Mouse (Mus musculus) liver, embryonic 16.5 days (tissue): ENCODE results near the gene 0610030E20Rik. TPM values are rescaled to one million over a fixed set of nuclear protein-coding genes. Genes with fewer than 3 reads are reported as not detected.

ENCODE experiments used
- ATAC-seq: fragments of 200-750 bp; cut with Nextera tagmentation; 2 replicates; pipeline ENCODE4 v1.8.0; 2017; ENCODE audit warnings: low read depth, mild to moderate bottlenecking, moderate number of reproducible peaks, moderate library complexity
- H3K27ac ChIP-seq: fragments of 300-500 bp; sonication (generic); 2 replicates; pipeline ENCODE4 v1.5.1; 2014; ENCODE audit warnings: mild to moderate bottlenecking, low read length
- H3K27me3 ChIP-seq: fragments of 300-500 bp; sonication (generic); 2 replicates; pipeline ENCODE4 v1.6.1; 2014; ENCODE audit warnings: low read depth, low read length, mixed read lengths; ENCODE audit not compliant: control insufficient read depth, insufficient read depth
- H3K36me3 ChIP-seq: fragments of 300-500 bp; sonication (generic); 2 replicates; pipeline ENCODE4 v1.6.1; 2014; ENCODE audit warnings: mild to moderate bottlenecking; ENCODE audit not compliant: control insufficient read depth, insufficient read depth
- H3K4me1 ChIP-seq: fragments of 300-500 bp; sonication (generic); 2 replicates; pipeline ENCODE4 v1.6.1; 2014; ENCODE audit warnings: low read depth, low read length, mixed read lengths; ENCODE audit not compliant: control insufficient read depth
- H3K4me2 ChIP-seq: fragments of 300-500 bp; sonication (generic); 2 replicates; pipeline ENCODE4 v1.6.1; 2014; ENCODE audit warnings: low read depth, low read length, mixed read lengths
- H3K4me3 ChIP-seq: fragments of 300-500 bp; sonication (generic); 2 replicates; pipeline ENCODE4 v1.5.1; 2014; ENCODE audit warnings: low read depth, mild to moderate bottlenecking, low read length
- H3K9ac ChIP-seq: fragments of 300-500 bp; sonication (generic); 2 replicates; pipeline ENCODE4 v1.6.1; 2014; ENCODE audit warnings: low read depth, low read length
- H3K9me3 ChIP-seq: fragments of 300-500 bp; sonication (generic); replicated peaks from 2 replicates; pipeline ENCODE4 v1.6.1; 2016; ENCODE audit warnings: low read length; ENCODE audit not compliant: control insufficient read depth
- WGBS: fragments of 180-500 bp; shearing (Covaris S2); extraction: QIAGEN DNeasy Blood & Tissue Kit; methylation state at CpG from one replicate; pipeline ENCODE4 v1.1.7; 2014; ENCODE audit not compliant: insufficient replicate concordance; 5-methylcytosine and 5-hydroxymethylcytosine counted together
- polyA plus RNA-seq: library from polyadenylated mRNA; unstranded; fragments of >200 nt; fragmentation: Nextera tagmentation; extraction: Ambion mirVana; gene quantifications from 2 replicates; pipeline ENCODE4 v1.2.1, GENCODE M21; 2015

0610030E20Rik gene
- polyA plus RNA-seq, 1 experiment from 2014 or later: 14.1 TPM

- H3K4me2 ChIP-seq: peak overlapping the region; percentile 47
- H3K9ac ChIP-seq: peak overlapping the region; percentile 55
- ATAC-seq: no peak
- H3K27ac ChIP-seq: peak overlapping the region; percentile 90
- peaks cover 74% of the 10 kb centered on the region for H3K4me1 ChIP-seq
- peaks cover 29% of the 10 kb centered on the region for H3K36me3 ChIP-seq
- WGBS: 62% methylated on average over 6 of the region's 6 CpGs
- no peaks in the 10 kb centered on the region for H3K27me3 ChIP-seq
- no peak overlapping the region; the same call in 1 of the 2 replicates for H3K4me3 ChIP-seq
- no peaks in the 10 kb centered on the region for H3K9me3 ChIP-seq
These were observed 36.2 kb downstream of the 0610030E20Rik start for GRCm38 (mm10) chr6:72383142-72383820.

- H3K4me2 ChIP-seq: peak overlapping the region; percentile 47
- peaks cover 29% of the 10 kb centered on the region for H3K36me3 ChIP-seq
- no peaks in the 10 kb centered on the region for H3K9me3 ChIP-seq
- H3K4me3 ChIP-seq: no peak overlapping the region; the same call in 1 of the 2 replicates
- peak overlapping the region; percentile 90 for H3K27ac ChIP-seq
- peak overlapping the region; percentile 55 for H3K9ac ChIP-seq
- ATAC-seq: peak; percentile 80
- peaks cover 75% of the 10 kb centered on the region for H3K4me1 ChIP-seq
- H3K27me3 ChIP-seq: no peaks in the 10 kb centered on the region
- 22% methylated on average over 7 of the region's 7 CpGs for WGBS
These were observed 36.8 kb downstream of the 0610030E20Rik start for GRCm38 (mm10) chr6:72383952-72384351.

DNA sequence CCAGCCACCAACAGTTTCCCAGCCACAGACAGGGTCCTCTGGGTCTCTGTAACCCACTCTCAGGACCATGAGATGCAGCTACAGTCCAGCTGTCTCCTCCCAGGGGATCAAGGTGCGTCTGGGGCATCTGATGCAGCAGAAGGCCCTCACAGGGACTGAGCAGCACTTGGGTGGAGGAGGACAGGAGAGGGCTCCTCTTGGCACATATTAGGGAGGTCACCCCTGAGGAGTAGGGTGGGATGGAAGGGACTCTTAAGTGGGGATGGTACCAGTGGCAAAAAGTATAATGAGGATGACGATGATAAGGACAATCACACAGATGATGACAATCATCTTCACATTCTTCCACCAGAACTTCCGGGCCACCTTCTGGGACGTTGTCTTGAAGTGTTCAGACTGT, 38.1 kb downstream of the 0610030E20Rik start:
- 30% methylated on average over 4 of the region's 4 CpGs for WGBS
- Histone ChIP-seq H3K9me3 (no peaks in the 10 kb centered on the region), H3K4me1 (peaks cover 67% of the 10 kb centered on the region), H3K4me3 (no peak overlapping the region), H3K27ac (peak overlapping the region; percentile 90), H3K4me2 (no peak overlapping the region), H3K36me3 (peaks cover 29% of the 10 kb centered on the region), H3K27me3 (no peaks in the 10 kb centered on the region), H3K9ac (no peak overlapping the region)
- no peak for ATAC-seq

- no peaks in the 10 kb centered on the region for H3K9me3 ChIP-seq
- WGBS: 82% methylated on average over 2 of the region's 2 CpGs
- H3K27ac ChIP-seq: no peak overlapping the region
- H3K4me2 ChIP-seq: no peak overlapping the region
- no peak overlapping the region for H3K9ac ChIP-seq
- no peak for ATAC-seq
- no peaks in the 10 kb centered on the region for H3K27me3 ChIP-seq
- peaks cover 29% of the 10 kb centered on the region for H3K36me3 ChIP-seq
- H3K4me1 ChIP-seq: peaks cover 66% of the 10 kb centered on the region
- H3K4me3 ChIP-seq: no peak overlapping the region
These were observed 39.4 kb downstream of the 0610030E20Rik start for GRCm38 (mm10) chr6:72386561-72386960.

DNA sequence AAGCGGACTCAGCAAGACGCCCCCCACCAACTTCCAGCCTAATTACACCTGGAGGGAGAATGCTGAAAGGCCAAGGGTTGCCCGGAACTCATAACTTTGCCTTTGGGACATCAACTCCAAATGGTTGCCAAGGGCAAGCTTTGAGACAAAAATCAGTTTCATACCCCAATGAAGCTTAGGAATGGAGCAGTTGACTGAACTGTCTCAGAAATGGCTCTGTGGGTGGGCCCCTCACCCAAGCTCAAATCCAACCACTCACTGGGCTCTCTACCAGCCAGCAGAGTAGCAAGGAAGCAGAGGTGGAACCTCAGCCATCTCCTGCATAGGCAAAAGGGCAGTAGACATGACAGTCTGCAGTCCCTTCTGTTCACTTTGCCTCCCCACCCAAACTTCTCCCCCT, 40.7 kb downstream of the 0610030E20Rik start:
- no peak for ATAC-seq
- H3K4me1 ChIP-seq: peaks cover 57% of the 10 kb centered on the region
- H3K9me3 ChIP-seq: no peaks in the 10 kb centered on the region
- H3K4me3 ChIP-seq: peak overlapping the region; percentile 85
- peak overlapping the region; percentile 86 for H3K4me2 ChIP-seq
- H3K36me3 ChIP-seq: peaks cover 29% of the 10 kb centered on the region
- WGBS: 62% methylated on average over 3 of the region's 3 CpGs
- H3K27me3 ChIP-seq: no peaks in the 10 kb centered on the region
- peak overlapping the region; percentile 95 for H3K9ac ChIP-seq
- H3K27ac ChIP-seq: peak overlapping the region; percentile 100

DNA sequence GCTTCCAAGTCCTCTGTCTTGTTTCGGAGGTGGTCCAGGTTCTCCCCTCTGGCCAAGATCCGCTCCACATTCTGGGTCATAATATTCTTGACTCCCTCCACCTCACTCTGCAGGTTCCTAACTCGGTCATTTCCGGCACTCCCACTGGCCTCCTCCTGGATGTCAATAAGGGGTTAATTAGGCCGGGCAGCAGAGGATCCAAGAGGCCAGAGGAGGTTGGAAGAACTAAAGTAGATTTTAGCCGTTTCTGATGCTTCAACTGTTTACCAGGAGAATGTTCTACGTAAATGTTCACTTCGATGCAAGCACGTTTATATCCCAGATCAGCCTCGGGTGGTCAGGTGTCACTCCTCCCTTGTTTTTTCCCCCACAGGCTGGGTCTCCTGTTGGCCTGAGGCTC, 41.1 kb downstream of the 0610030E20Rik start:
- Histone ChIP-seq H3K36me3 (peaks cover 29% of the 10 kb centered on the region), H3K4me1 (peaks cover 57% of the 10 kb centered on the region), H3K4me2 (peak overlapping the region; percentile 86), H3K9ac (peak overlapping the region; percentile 95), H3K9me3 (no peaks in the 10 kb centered on the region), H3K27ac (peak overlapping the region; percentile 100), H3K4me3 (peak overlapping the region; percentile 85), H3K27me3 (no peaks in the 10 kb centered on the region)
- no peak for ATAC-seq
- WGBS: 52% methylated on average over 10 of the region's 10 CpGs

GRCm38 (mm10) chr6:72388791-72389329, 41.7 kb downstream of the 0610030E20Rik start:
- Histone ChIP-seq H3K4me3 (peak overlapping the region; percentile 85), H3K9ac (peak overlapping the region; percentile 95), H3K36me3 (peaks cover 29% of the 10 kb centered on the region), H3K4me2 (peak overlapping the region; percentile 86), H3K4me1 (peaks cover 55% of the 10 kb centered on the region), H3K27ac (peak overlapping the region; percentile 100), H3K27me3 (no peaks in the 10 kb centered on the region), H3K9me3 (no peaks in the 10 kb centered on the region)
- ATAC-seq: no peak
- WGBS: 38% methylated on average over 6 of the region's 6 CpGs

DNA sequence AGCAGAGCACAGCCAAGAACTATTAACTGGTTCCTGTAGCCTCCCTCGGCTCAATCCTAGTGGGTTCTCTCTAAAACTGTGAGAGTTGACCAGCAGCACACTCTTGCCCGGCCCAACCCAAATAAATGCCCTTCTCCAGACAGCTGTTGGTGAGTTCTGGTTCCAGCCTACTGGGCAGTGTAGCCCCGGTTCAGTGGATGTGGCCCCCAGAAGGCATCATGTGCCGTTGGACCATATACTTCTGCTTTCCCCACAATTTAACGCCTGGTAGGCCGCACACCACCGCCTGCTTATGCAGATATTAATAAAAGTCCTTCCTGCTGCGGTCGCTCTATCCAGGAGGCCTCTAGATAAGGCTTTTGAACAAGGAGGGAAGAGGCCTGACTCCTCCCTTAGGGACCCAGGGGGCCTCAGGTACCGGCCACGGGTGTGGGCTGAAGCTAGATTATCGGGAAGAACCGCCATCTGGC, 42.4 kb downstream of the 0610030E20Rik start:
- Histone ChIP-seq H3K9me3 (no peaks in the 10 kb centered on the region), H3K4me1 (peaks cover 48% of the 10 kb centered on the region), H3K4me2 (peak overlapping the region; percentile 86), H3K27ac (peak overlapping the region; percentile 100), H3K9ac (peak overlapping the region; percentile 95), H3K36me3 (peaks cover 23% of the 10 kb centered on the region), H3K27me3 (no peaks in the 10 kb centered on the region), H3K4me3 (peak overlapping the region; percentile 85)
- ATAC-seq: peak; percentile 89
- WGBS: 2% methylated on average over 13 of the region's 13 CpGs
